ENCODE assay signal across 16 mouse cellular contexts in the genomic region with DNA sequence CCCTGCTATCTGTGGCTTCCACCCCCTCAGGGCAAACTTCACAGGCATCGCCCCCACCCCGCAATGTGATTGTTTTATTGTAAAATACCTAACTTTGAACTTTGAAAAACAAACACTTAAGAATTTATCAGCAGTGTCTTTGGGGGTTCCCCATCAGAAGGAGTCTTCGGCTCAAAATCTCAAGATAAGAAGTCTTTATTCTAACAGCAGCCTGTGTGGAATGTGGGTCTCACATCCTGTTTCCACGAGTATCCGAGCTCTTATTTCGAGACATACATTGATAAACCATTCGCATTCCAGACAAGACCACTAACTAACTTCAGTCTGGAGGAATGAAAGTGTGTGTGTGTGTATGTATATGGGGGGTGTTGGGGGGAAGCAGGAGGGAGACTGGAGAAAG.
DNase-seq lines count a peak whose midpoint lies in the region; ATAC-seq and TF ChIP-seq lines count a peak whose summit lies in the region.
"Had no signal": no experiment of that assay in that cellular context is flagged by ENCODE, and none has a peak within 500 bp of the region (broad histone marks: within the 10 kb centered on the region; RNA-seq: fewer than 3 reads in every experiment).

No protein-coding gene starts in this region.

- H3K27ac ChIP-seq in hindbrain, embryonic 10.5 days: peak overlapping the region; percentile 26; the same call in 1 of the 2 replicates
- H3K27ac ChIP-seq in hindbrain, embryonic 13.5 days: no peak overlapping the region
- peak overlapping the region; percentile 72 for H3K27ac ChIP-seq in lung, embryonic 15.5 days
- peak overlapping the region; percentile 66 for H3K27ac ChIP-seq in embryonic facial prominence, embryonic 15.5 days (replicated peaks)
- 0 out of 2 replicates have a peak overlapping the region, but pooled peaks have one; percentile 38 for H3K27ac ChIP-seq in limb, embryonic 14.5 days (replicated peaks; ENCODE audit: low read depth, low read length)
- H3K27ac ChIP-seq in forebrain, postnatal 0 days (ENCODE audit: low read depth, low read length): no peak overlapping the region
- H3K27ac ChIP-seq: layer of hippocampus, adult 2 months; neural tube, embryonic 12.5 days had no signal

- no peaks in the 10 kb centered on the region for H3K27me3 ChIP-seq in hindbrain, embryonic 10.5 days (ENCODE audit: insufficient read depth, poor library complexity, severe bottlenecking)
- H3K27me3 ChIP-seq in hindbrain, embryonic 13.5 days: no peaks in the 10 kb centered on the region
- no peaks in the 10 kb centered on the region for H3K27me3 ChIP-seq in lung, embryonic 15.5 days
- H3K27me3 ChIP-seq in embryonic facial prominence, embryonic 15.5 days: no peaks in the 10 kb centered on the region
- no peaks in the 10 kb centered on the region for H3K27me3 ChIP-seq in limb, embryonic 14.5 days (ENCODE audit: control insufficient read depth, insufficient read depth, low read length)
- no peaks in the 10 kb centered on the region for H3K27me3 ChIP-seq in forebrain, postnatal 0 days (ENCODE audit: insufficient read depth, low read length)
- H3K27me3 ChIP-seq: neural tube, embryonic 12.5 days had no signal

- no peaks in the 10 kb centered on the region for H3K36me3 ChIP-seq in hindbrain, embryonic 10.5 days
- no peaks in the 10 kb centered on the region for H3K36me3 ChIP-seq in hindbrain, embryonic 13.5 days
- no peaks in the 10 kb centered on the region for H3K36me3 ChIP-seq in lung, embryonic 15.5 days
- no peaks in the 10 kb centered on the region for H3K36me3 ChIP-seq in embryonic facial prominence, embryonic 15.5 days
- H3K36me3 ChIP-seq in limb, embryonic 14.5 days (ENCODE audit: control insufficient read depth, insufficient read depth, low read length): no peaks in the 10 kb centered on the region
- H3K36me3 ChIP-seq in forebrain, postnatal 0 days (ENCODE audit: insufficient read depth): no peaks in the 10 kb centered on the region
- H3K36me3 ChIP-seq: neural tube, embryonic 12.5 days had no signal

- no peak for TF ChIP-seq CTCF in forebrain, postnatal 0 days (IDR thresholded peaks at IDR 0.05; ENCODE audit: low read depth)

- 50% methylated on average over 7 of the region's 7 CpGs for WGBS in hindbrain, embryonic 10.5 days
- 63% methylated on average over 7 of the region's 7 CpGs for WGBS in hindbrain, embryonic 13.5 days
- WGBS in lung, embryonic 15.5 days: 7% methylated on average over 7 of the region's 7 CpGs
- 34% methylated on average over 7 of the region's 7 CpGs for WGBS in embryonic facial prominence, embryonic 15.5 days
- 20% methylated on average over 7 of the region's 7 CpGs for WGBS in limb, embryonic 14.5 days
- WGBS in forebrain, postnatal 0 days: 88% methylated on average over 7 of the region's 7 CpGs

- H3K4me1 ChIP-seq in hindbrain, embryonic 10.5 days (replicated peaks): peaks cover 35% of the 10 kb centered on the region
- H3K4me1 ChIP-seq in hindbrain, embryonic 13.5 days (replicated peaks): peaks cover 27% of the 10 kb centered on the region
- peaks cover 44% of the 10 kb centered on the region for H3K4me1 ChIP-seq in lung, embryonic 15.5 days
- H3K4me1 ChIP-seq in embryonic facial prominence, embryonic 15.5 days: peaks cover 23% of the 10 kb centered on the region
- H3K4me1 ChIP-seq in limb, embryonic 14.5 days (ENCODE audit: control insufficient read depth, insufficient read depth, low read length): peaks cover 30% of the 10 kb centered on the region
- H3K4me1 ChIP-seq in forebrain, postnatal 0 days (ENCODE audit: insufficient read depth): peaks cover 5% of the 10 kb centered on the region; the same call in 1 of the 2 replicates

- TF ChIP-seq POLR2A in limb, embryonic 14.5 days (IDR thresholded peaks at IDR 0.05; ENCODE audit: borderline replicate concordance, extremely low read depth, insufficient read depth, insufficient read length): no peak

- no peaks in the 10 kb centered on the region for H3K9me3 ChIP-seq in hindbrain, embryonic 10.5 days
- no peaks in the 10 kb centered on the region for H3K9me3 ChIP-seq in hindbrain, embryonic 13.5 days
- no peaks in the 10 kb centered on the region for H3K9me3 ChIP-seq in lung, embryonic 15.5 days
- no peaks in the 10 kb centered on the region for H3K9me3 ChIP-seq in embryonic facial prominence, embryonic 15.5 days (replicated peaks)
- H3K9me3 ChIP-seq in limb, embryonic 14.5 days (ENCODE audit: control insufficient read depth, low read length): no peaks in the 10 kb centered on the region
- no peaks in the 10 kb centered on the region for H3K9me3 ChIP-seq in forebrain, postnatal 0 days (ENCODE audit: low read length)
- H3K9me3 ChIP-seq: neural tube, embryonic 12.5 days had no signal

- no peak overlapping the region for H3K4me2 ChIP-seq in hindbrain, embryonic 13.5 days
- H3K4me2 ChIP-seq in lung, embryonic 15.5 days: no peak overlapping the region
- no peak overlapping the region for H3K4me2 ChIP-seq in embryonic facial prominence, embryonic 15.5 days (replicated peaks)
- no peak overlapping the region for H3K4me2 ChIP-seq in limb, embryonic 14.5 days (replicated peaks; ENCODE audit: low read depth, low read length, severe bottlenecking)
- H3K4me2 ChIP-seq in forebrain, postnatal 0 days (ENCODE audit: low read depth): no peak overlapping the region
- H3K4me2 ChIP-seq: neural tube, embryonic 12.5 days had no signal

- DNase-seq in hindbrain, embryonic 10.5 days (ENCODE audit: low spot score): no peak
- DNase-seq in lung, postnatal 25 days (ENCODE audit: low spot score): no peak
- DNase-seq in limb, embryonic 14.5 days (ENCODE audit: low spot score): no peak
- no peak for DNase-seq in adrenal gland, postnatal 10 days
- DNase-seq in forebrain, postnatal 0 days: no peak
- DNase-seq: adrenal gland, postnatal 14 days; cerebellum, adult 18-20 months; heart, postnatal 10 days; spleen, adult 18-20 months had no signal

- ATAC-seq in hindbrain, embryonic 13.5 days (ENCODE audit: low FRiP score): no peak
- ATAC-seq in lung, embryonic 15.5 days (ENCODE audit: borderline replicate concordance, extremely low read depth, low FRiP score, low TSS enrichment): no peak
- ATAC-seq in embryonic facial prominence, embryonic 15.5 days (ENCODE audit: insufficient number of reproducible peaks, low FRiP score, low TSS enrichment, low read depth): no peak
- ATAC-seq in limb, embryonic 14.5 days (ENCODE audit: low FRiP score, low read depth): no peak
- no peak for ATAC-seq in forebrain, postnatal 0 days
- ATAC-seq: hindbrain, embryonic 16.5 days; lung, postnatal 0 days had no signal

- H3K9ac ChIP-seq in hindbrain, embryonic 13.5 days: no peak overlapping the region
- no peak overlapping the region for H3K9ac ChIP-seq in lung, embryonic 15.5 days
- H3K9ac ChIP-seq in embryonic facial prominence, embryonic 15.5 days: no peak overlapping the region
- no peak overlapping the region for H3K9ac ChIP-seq in limb, embryonic 14.5 days (ENCODE audit: low read depth, low read length, severe bottlenecking)
- H3K9ac ChIP-seq in forebrain, postnatal 0 days: no peak overlapping the region
- H3K9ac ChIP-seq: neural tube, embryonic 12.5 days had no signal

- no peak overlapping the region for H3K4me3 ChIP-seq in hindbrain, embryonic 10.5 days
- no peak overlapping the region for H3K4me3 ChIP-seq in hindbrain, embryonic 13.5 days
- no peak overlapping the region for H3K4me3 ChIP-seq in lung, embryonic 15.5 days
- no peak overlapping the region for H3K4me3 ChIP-seq in embryonic facial prominence, embryonic 15.5 days (replicated peaks)
- H3K4me3 ChIP-seq in limb, embryonic 14.5 days (replicated peaks; ENCODE audit: low read length): no peak overlapping the region
- no peak overlapping the region for H3K4me3 ChIP-seq in forebrain, postnatal 0 days (ENCODE audit: low read depth, low read length)
- H3K4me3 ChIP-seq: layer of hippocampus, adult 2 months; neural tube, embryonic 12.5 days had no signal

Comparison
In these comparisons a context has a peak if more than half of its experiments do, and no peak if none do; other contexts are left out.
1. H3K27ac ChIP-seq: peak in hindbrain, embryonic 10.5 days (single experiment), lung, embryonic 15.5 days (single experiment), embryonic facial prominence, embryonic 15.5 days (single experiment) and limb, embryonic 14.5 days (single experiment); none in hindbrain, embryonic 13.5 days (single experiment) and forebrain, postnatal 0 days (single experiment).